Mouse (Mus musculus): ENCODE measurements around the gene 9130019O22Rik.
"Not testable (repeated sequence)": the region's sequence is repeated elsewhere in the genome, so short reads cannot be mapped to it uniquely, and the experiment has no call there.

Gene 9130019O22Rik

GRCm38 (mm10) chr7:127378310-127378921 lies 8.6 kb downstream of the 9130019O22Rik start:
- no peak for DNase-seq (ENCODE audit: extremely low spot score, low read depth, low spot score)

DNA sequence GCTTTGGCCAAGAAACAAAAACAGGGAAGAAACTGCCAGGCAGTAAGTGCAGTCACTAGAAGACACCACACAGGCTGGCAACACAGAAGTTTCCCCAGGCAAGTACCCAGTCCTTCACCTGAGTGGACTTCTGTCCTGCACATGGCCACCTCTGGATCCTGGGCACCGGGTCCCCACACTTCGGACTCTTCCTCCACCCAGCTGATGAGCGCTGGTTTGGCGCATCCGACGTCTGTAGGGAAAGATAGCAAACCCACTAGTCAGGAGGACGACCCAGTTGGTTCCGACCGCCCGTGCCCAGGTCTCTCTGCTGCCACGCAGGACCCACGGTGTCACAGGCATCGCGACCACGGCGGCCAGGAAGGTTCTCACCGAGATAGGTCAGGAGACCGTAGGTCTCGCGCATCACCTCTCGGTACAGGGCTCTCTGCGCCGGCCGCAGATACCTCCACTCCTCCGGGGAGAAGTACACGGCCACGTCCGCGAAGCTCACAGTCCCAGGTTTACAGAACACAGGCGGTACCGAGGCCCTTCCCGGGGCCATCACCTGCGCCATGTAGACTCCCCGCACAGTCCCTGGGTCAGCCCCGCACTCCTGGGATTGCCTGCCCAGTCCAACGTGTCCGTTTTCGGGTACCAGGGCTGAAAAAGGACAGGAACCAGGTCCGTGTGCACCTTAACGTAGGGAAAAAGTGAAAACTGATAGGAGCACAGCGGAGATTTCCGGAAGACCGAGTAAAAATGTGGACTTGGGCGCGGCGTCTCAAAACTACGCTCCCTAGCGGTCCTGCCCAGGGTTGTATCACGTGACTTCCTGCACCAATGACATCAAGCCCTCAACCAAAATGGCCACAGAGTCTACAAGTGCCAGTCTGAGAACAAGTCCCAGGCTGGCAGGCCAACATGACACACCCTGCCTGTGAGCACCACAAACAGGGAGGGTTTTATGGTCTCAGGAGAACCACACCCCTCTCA lies 11.4 kb downstream of the 9130019O22Rik start, which contains the start of gene Zfp747:
Gene Zfp747, minus strand, starts transcription at position 780 of the 975 bp plus-strand sequence.
- DNase-seq (ENCODE audit: extremely low spot score, low read depth, low spot score): peak; percentile 85

- not testable (repeated sequence) for DNase-seq (ENCODE audit: extremely low spot score, low read depth, low spot score)
Measured at GRCm38 (mm10) chr7:127371870-127372269, 15.1 kb downstream of the 9130019O22Rik start.

DNA sequence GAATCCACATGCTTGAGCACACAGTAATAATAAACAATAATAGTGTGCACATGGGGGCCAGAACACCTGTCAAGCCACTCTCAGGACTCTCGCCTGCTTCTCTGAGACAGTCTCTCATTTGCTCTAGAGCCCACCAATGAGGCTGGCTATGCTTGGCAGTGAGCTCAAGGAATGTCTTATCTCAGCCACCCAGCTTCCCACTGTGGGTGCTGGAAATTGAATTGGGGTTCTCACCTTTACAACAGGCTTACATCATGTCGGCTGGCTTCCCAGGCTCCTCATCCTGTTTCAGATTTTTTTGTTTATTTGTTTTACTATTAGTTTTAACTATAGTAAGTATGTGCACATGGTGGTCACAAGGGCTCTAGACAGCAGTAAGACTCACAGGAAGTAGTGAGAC lies 15.8 kb downstream of the 9130019O22Rik start:
- DNase-seq (ENCODE audit: extremely low spot score, low read depth, low spot score): no peak

GRCm38 (mm10) chr7:127366249-127366648 lies 20.7 kb downstream of the 9130019O22Rik start:
- DNase-seq (ENCODE audit: extremely low spot score, low read depth, low spot score): no peak

- no peak for DNase-seq (ENCODE audit: extremely low spot score, low read depth, low spot score)
Measured at GRCm38 (mm10) chr7:127364166-127364565, 22.8 kb downstream of the 9130019O22Rik start.

DNA sequence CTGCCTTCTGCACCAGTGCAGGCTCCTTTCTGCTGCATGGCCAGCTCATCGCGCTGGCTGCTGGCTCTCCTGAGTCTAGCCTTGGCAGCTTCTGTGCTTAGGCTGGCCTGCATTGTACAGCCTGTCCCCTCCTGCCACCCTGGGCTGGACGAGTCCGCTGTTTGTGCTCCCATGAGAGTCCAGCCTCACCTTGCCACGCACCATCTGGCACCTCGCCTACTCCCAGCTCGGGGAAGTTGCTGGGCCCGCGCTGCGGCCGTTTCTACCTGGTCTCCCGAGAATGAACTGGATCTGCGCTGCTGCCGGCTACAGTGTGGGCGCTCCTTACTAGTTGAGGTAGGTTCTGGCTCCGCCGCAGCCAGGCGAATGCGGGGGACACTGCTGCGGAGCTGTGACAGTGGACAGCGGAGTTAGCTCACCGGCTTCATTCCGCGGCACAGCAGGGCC lies 23.5 kb downstream of the 9130019O22Rik start:
- no peak for DNase-seq (ENCODE audit: extremely low spot score, low read depth, low spot score)

- DNase-seq (ENCODE audit: extremely low spot score, low read depth, low spot score): not testable (repeated sequence)
Measured at GRCm38 (mm10) chr7:127362418-127362817, 24.5 kb downstream of the 9130019O22Rik start.

DNA sequence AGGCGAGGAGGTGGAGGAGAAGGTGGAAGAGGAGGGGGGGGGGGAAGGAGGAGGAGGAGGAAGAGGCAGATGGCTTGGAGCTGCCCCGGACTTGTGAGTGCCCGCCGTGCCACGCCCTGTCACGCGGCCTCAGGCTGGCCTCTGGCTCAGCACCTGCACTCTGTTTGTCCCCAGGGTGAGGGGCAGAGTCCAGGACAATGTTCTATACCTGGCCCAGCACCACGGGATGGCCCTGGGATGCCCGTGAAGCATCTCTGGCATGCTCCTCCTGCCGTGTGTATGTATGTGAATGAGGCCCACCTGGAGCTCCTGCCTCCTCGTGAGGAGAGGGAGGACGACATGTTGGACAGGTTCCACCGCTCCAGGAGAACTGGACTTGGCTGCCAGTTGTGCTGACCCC lies 25.5 kb downstream of the 9130019O22Rik start:
- DNase-seq (ENCODE audit: extremely low spot score, low read depth, low spot score): no peak

GRCm38 (mm10) chr7:127360265-127360664 lies 26.7 kb downstream of the 9130019O22Rik start:
- no peak for DNase-seq (ENCODE audit: extremely low spot score, low read depth, low spot score)

DNA sequence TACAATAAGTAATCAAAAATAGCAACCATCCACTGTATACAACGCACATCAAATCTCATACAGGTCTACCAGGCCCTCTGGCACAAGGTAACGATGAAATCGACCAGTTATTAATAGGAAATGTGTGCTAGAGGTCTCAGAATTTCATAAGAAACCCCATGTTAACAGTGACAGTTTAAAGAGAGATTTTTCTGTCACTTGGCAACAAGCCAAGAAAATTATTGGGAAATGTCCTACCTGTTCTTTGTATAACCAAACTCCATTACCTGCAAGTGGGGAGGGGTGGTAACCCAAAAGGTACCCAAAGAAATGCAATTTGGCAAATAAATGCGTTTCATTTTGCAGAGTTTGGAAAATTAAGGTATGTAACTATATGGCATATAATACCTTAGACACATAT lies 28.5 kb downstream of the 9130019O22Rik start:
- DNase-seq (ENCODE audit: extremely low spot score, low read depth, low spot score): no peak

GRCm38 (mm10) chr7:127357871-127358270 lies 29.1 kb downstream of the 9130019O22Rik start:
- DNase-seq (ENCODE audit: extremely low spot score, low read depth, low spot score): no peak

DNA sequence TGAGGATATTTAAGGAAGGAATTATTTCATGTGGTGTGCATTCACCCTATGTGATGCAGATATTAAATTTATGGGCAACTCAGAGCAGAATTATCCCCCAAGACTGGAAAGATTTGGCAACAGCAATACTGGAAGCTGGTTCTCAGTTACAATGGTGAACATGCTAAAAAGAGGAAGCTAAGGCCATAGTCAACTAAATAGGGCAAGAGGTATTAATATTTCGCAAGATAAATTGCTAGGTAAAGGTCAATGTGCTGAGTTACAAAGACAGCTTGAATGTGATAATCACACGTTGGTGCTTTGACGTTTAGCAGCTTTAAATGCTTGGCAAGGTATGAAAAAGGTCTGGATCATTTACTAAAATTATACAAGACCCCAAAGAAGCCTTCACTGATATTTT lies 31.2 kb downstream of the 9130019O22Rik start:
- no peak for DNase-seq (ENCODE audit: extremely low spot score, low read depth, low spot score)

DNA sequence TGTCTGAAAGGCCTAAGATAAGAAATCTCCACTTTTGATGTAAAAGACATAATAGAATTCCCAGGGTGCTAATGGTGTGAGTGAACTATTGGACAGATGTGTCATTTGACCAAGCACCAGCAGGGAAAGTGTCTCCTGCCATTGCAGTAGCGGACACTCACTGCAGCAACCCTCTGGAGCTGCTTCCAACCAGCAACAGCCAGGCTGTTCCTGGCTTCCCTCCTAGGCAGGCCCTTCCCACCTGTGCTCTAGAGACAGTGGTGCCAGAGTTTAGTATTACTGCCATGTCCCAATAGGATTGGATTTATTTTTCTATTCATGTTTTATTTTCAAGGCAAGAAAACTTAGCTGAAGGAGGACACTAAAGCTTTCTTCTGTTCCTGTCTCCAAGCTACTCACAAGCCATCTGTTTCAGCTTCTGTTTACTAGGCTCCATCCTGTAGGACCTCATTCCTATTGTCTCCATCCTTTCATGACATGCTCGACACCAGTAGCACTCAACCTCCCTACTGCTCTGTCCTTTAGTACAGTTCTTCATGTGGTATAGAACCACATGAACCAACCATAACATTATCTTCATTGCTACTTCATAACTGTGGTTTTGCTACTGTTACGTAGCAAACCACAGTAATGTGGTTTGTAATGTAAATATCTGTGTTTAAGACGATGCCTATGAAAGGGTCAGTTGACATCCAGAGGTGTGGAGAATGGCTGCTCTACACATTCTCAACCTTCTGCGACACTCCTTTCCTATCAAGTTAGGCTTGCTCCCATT lies 35.5 kb downstream of the 9130019O22Rik start:
- no peak for DNase-seq (ENCODE audit: extremely low spot score, low read depth, low spot score)

- no peak for DNase-seq (ENCODE audit: extremely low spot score, low read depth, low spot score)
Measured at GRCm38 (mm10) chr7:127346676-127347075, 40.3 kb downstream of the 9130019O22Rik start.

- peak; percentile 79 for DNase-seq (ENCODE audit: extremely low spot score, low read depth, low spot score)
Measured at GRCm38 (mm10) chr7:127345512-127346325, 41.2 kb downstream of the 9130019O22Rik start, which contains the start of gene Zfp768. Zfp768 (minus strand) TSS chr7:127345589.

DNA sequence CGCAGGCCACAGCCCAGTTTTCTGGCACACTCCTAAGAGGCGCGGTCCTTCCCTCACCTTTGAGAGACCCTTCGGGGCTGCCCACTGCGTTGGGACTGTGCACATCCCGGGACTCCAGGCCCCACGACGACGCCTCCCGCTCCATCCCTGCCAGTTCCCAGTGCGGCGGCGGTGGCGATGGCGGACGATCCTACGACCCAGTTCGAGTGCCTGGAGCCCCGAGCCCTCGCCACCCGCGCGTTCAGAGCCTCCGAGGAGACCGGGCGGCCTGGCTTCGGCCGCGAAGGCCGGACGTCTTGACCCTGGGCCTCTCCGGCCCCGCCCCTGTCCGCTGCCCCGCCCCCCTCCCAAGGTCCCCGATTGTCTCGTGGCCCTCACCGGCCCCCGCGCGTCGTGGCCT lies 41.9 kb downstream of the 9130019O22Rik start:
- no peak for DNase-seq (ENCODE audit: extremely low spot score, low read depth, low spot score)

DNA sequence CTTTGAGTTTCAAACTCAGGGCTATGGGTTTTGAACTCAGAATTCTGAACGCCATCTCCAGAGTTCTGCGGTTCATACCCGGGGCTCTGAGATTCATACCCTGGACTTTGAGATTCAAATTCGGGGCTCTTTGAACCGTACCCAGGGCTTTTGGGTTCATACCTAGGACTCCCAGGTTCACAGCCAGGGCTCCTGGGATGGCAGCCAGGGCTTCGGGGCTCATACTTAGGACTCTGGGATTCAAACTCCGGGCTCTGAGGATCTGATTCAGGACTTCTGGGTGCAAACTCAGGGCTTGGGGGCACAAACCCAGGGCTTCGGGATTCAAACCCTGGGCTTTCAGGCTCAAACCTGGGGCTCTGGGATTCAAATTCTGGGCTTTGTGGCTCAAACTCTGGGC lies 42.6 kb downstream of the 9130019O22Rik start:
- no peak for DNase-seq (ENCODE audit: extremely low spot score, low read depth, low spot score)

- no peak for DNase-seq (ENCODE audit: extremely low spot score, low read depth, low spot score)
Measured at GRCm38 (mm10) chr7:127343351-127344019, 43.5 kb downstream of the 9130019O22Rik start.

DNA sequence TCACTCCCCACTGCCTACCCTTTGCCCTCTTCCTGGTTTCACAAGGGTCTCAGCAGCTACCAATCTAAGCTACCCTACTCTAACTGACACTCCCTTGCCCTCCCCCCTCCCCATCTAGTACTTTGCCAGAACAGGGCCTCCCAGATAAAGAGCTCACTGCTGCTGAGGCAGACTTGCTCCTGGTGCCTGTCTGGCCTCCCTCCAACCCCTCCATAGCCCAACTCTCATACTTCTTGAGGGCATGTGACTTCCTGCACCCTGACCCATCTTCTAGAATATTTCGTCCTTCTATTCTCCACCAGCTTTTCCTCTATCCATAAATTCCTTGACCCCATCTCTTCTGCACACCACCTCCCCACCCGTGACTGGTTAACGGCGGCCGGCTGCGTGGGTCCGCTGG lies 44.1 kb downstream of the 9130019O22Rik start:
- no peak for DNase-seq (ENCODE audit: extremely low spot score, low read depth, low spot score)
